Mouse (Mus musculus): ENCODE measurements around the gene Gata5. TPM values are rescaled to one million over a fixed set of nuclear protein-coding genes. Genes with fewer than 3 reads are reported as not detected.

The Gata5 gene
- not detected in 2 replicates for polyA plus RNA-seq (2011; ENCODE audit: insufficient read depth, insufficient read length, low replicate concordance, missing spikeins)

GRCm38 (mm10) chr2:180334551-180334986 lies at the start of gene Gata5:
Gene Gata5, minus strand, starts transcription at chr2:180334699.
- Histone ChIP-seq H3K4me3 (replicated peaks; ENCODE audit: control insufficient read depth, low read depth, low read length) (no peak within 1 kb of the TSS), H3K27ac (ENCODE audit: control insufficient read depth, insufficient read depth, low read depth, low read length, poor library complexity) (no peak within 1 kb of the TSS; the same call in 1 of the 2 replicates), H3K4me1 (ENCODE audit: control insufficient read depth, insufficient read depth, low read length) (no peaks in the 10 kb centered on the region)
- 3% methylated on average over 31 of the region's 33 CpGs for WGBS
- TF ChIP-seq CTCF (IDR thresholded peaks at IDR 0.05; ENCODE audit: control insufficient read depth, insufficient read depth, low read length) (no peak), POLR2A (IDR thresholded peaks at IDR 0.05; ENCODE audit: borderline replicate concordance, control insufficient read depth, low read depth, low read length) (no peak)

- TF ChIP-seq CTCF (IDR thresholded peaks at IDR 0.05; ENCODE audit: control insufficient read depth, insufficient read depth, low read length): no peak
- no peak for TF ChIP-seq POLR2A (IDR thresholded peaks at IDR 0.05; ENCODE audit: borderline replicate concordance, control insufficient read depth, low read depth, low read length)
- Histone ChIP-seq H3K27ac (ENCODE audit: control insufficient read depth, insufficient read depth, low read depth, low read length, poor library complexity) (no peak overlapping the region), H3K4me1 (ENCODE audit: control insufficient read depth, insufficient read depth, low read length) (no peaks in the 10 kb centered on the region), H3K4me3 (replicated peaks; ENCODE audit: control insufficient read depth, low read depth, low read length) (no peak overlapping the region)
- 72% methylated on average over 5 of the region's 5 CpGs for WGBS
Measured at GRCm38 (mm10) chr2:180376730-180377129, 42.2 kb upstream of the Gata5 start.

- TF ChIP-seq POLR2A (IDR thresholded peaks at IDR 0.05; ENCODE audit: borderline replicate concordance, control insufficient read depth, low read depth, low read length): no peak
- Histone ChIP-seq H3K27ac (ENCODE audit: control insufficient read depth, insufficient read depth, low read depth, low read length, poor library complexity) (no peak overlapping the region), H3K4me1 (ENCODE audit: control insufficient read depth, insufficient read depth, low read length) (no peaks in the 10 kb centered on the region), H3K4me3 (replicated peaks; ENCODE audit: control insufficient read depth, low read depth, low read length) (no peak overlapping the region)
- WGBS: 74% methylated on average over 10 of the region's 10 CpGs
Measured at GRCm38 (mm10) chr2:180373256-180373655, 38.8 kb upstream of the Gata5 start.

- H3K4me1 ChIP-seq (ENCODE audit: control insufficient read depth, insufficient read depth, low read length): no peaks in the 10 kb centered on the region
- TF ChIP-seq POLR2A (IDR thresholded peaks at IDR 0.05; ENCODE audit: borderline replicate concordance, control insufficient read depth, low read depth, low read length) (no peak), CTCF (IDR thresholded peaks at IDR 0.05; ENCODE audit: control insufficient read depth, insufficient read depth, low read length) (no peak)
- H3K4me3 ChIP-seq (replicated peaks; ENCODE audit: control insufficient read depth, low read depth, low read length): no peak overlapping the region
- 62% methylated on average over 5 of the region's 5 CpGs for WGBS
- no peak overlapping the region for H3K27ac ChIP-seq (ENCODE audit: control insufficient read depth, insufficient read depth, low read depth, low read length, poor library complexity)
Measured at GRCm38 (mm10) chr2:180368359-180368758, 33.9 kb upstream of the Gata5 start.

- no peak overlapping the region for H3K27ac ChIP-seq (ENCODE audit: control insufficient read depth, insufficient read depth, low read depth, low read length, poor library complexity)
- 73% methylated on average over 4 of the region's 4 CpGs for WGBS
Measured at GRCm38 (mm10) chr2:180367350-180367749, 32.9 kb upstream of the Gata5 start.

GRCm38 (mm10) chr2:180363434-180363720 lies 28.9 kb upstream of the Gata5 start:
- Histone ChIP-seq H3K27ac (ENCODE audit: control insufficient read depth, insufficient read depth, low read depth, low read length, poor library complexity) (no peak overlapping the region), H3K4me3 (replicated peaks; ENCODE audit: control insufficient read depth, low read depth, low read length) (no peak overlapping the region), H3K4me1 (ENCODE audit: control insufficient read depth, insufficient read depth, low read length) (no peaks in the 10 kb centered on the region)
- WGBS: 81% methylated on average over 3 of the region's 3 CpGs
- TF ChIP-seq CTCF (IDR thresholded peaks at IDR 0.05; ENCODE audit: control insufficient read depth, insufficient read depth, low read length) (no peak), POLR2A (IDR thresholded peaks at IDR 0.05; ENCODE audit: borderline replicate concordance, control insufficient read depth, low read depth, low read length) (no peak)

More at GRCm38 (mm10) chr2:180367350-180367749, 32.9 kb upstream of the Gata5 start:
- Histone ChIP-seq H3K4me3 (replicated peaks; ENCODE audit: control insufficient read depth, low read depth, low read length) (no peak overlapping the region), H3K4me1 (ENCODE audit: control insufficient read depth, insufficient read depth, low read length) (no peaks in the 10 kb centered on the region)
- TF ChIP-seq CTCF (IDR thresholded peaks at IDR 0.05; ENCODE audit: control insufficient read depth, insufficient read depth, low read length) (no peak), POLR2A (IDR thresholded peaks at IDR 0.05; ENCODE audit: borderline replicate concordance, control insufficient read depth, low read depth, low read length) (no peak)

- Histone ChIP-seq H3K4me3 (replicated peaks; ENCODE audit: control insufficient read depth, low read depth, low read length) (no peak overlapping the region), H3K27ac (ENCODE audit: control insufficient read depth, insufficient read depth, low read depth, low read length, poor library complexity) (no peak overlapping the region), H3K4me1 (ENCODE audit: control insufficient read depth, insufficient read depth, low read length) (no peaks in the 10 kb centered on the region)
- TF ChIP-seq CTCF (IDR thresholded peaks at IDR 0.05; ENCODE audit: control insufficient read depth, insufficient read depth, low read length) (no peak), POLR2A (IDR thresholded peaks at IDR 0.05; ENCODE audit: borderline replicate concordance, control insufficient read depth, low read depth, low read length) (no peak)
- 63% methylated on average over 7 of the region's 7 CpGs for WGBS
Measured at GRCm38 (mm10) chr2:180362585-180363433, 28.3 kb upstream of the Gata5 start.

- Histone ChIP-seq H3K4me3 (replicated peaks; ENCODE audit: control insufficient read depth, low read depth, low read length) (no peak overlapping the region), H3K27ac (ENCODE audit: control insufficient read depth, insufficient read depth, low read depth, low read length, poor library complexity) (no peak overlapping the region), H3K4me1 (ENCODE audit: control insufficient read depth, insufficient read depth, low read length) (no peaks in the 10 kb centered on the region)
- 7% methylated on average over 4 of the region's 4 CpGs for WGBS
- TF ChIP-seq POLR2A (IDR thresholded peaks at IDR 0.05; ENCODE audit: borderline replicate concordance, control insufficient read depth, low read depth, low read length) (no peak), CTCF (IDR thresholded peaks at IDR 0.05; ENCODE audit: control insufficient read depth, insufficient read depth, low read length) (no peak)
Measured at GRCm38 (mm10) chr2:180359062-180359461, 24.6 kb upstream of the Gata5 start.
